Comparison of ENCODE assay signal across 28 mouse cellular contexts in the genomic region with DNA sequence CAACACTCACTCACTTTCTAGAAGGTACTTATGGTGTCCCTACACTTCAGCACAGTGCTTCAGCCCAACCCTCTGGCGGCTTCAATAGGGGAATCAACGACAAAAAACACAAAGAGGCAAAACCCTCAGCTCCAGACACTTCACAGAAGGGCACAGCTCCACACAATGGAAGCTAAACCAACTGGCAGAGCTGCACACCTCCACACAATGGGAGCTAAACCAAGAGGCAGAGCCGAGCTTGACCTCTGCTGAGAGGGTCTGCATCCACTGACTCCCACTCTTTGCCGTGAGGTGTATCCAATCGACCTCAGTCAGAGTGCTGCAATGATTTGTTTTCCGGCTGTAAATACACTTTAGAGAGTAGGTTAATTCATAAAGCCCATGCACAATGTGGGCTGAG. TPM values are rescaled to one million over a fixed set of nuclear protein-coding genes. Genes with fewer than 3 reads are reported as not detected.
DNase-seq lines count a peak whose midpoint lies in the region; ATAC-seq lines count a peak whose summit lies in the region.
"Had no signal": no experiment of that assay in that cellular context is flagged by ENCODE, and none has a peak within 500 bp of the region (broad histone marks: within the 10 kb centered on the region; RNA-seq: fewer than 3 reads in every experiment).

No protein-coding gene starts in this region.

- H3K4me2 ChIP-seq in neural tube, embryonic 12.5 days (replicated peaks): no peak overlapping the region
- no peak overlapping the region for H3K4me2 ChIP-seq in neural tube, embryonic 15.5 days
- no peak overlapping the region for H3K4me2 ChIP-seq in embryonic facial prominence, embryonic 11.5 days (ENCODE audit: low read depth, low read length)
- H3K4me2 ChIP-seq in midbrain, embryonic 16.5 days (ENCODE audit: low read length): no peak overlapping the region
- H3K4me2 ChIP-seq: embryonic facial prominence, embryonic 13.5 days; heart, embryonic 15.5 days; hindbrain, embryonic 13.5 days; limb, embryonic 15.5 days; liver, embryonic 15.5 days; neural tube, embryonic 13.5 days had no signal

- no peaks in the 10 kb centered on the region for H3K4me1 ChIP-seq in neural tube, embryonic 12.5 days
- H3K4me1 ChIP-seq in neural tube, embryonic 15.5 days: peaks cover 5% of the 10 kb centered on the region; the same call in 1 of the 2 replicates
- no peaks in the 10 kb centered on the region; the same call in 1 of the 2 replicates for H3K4me1 ChIP-seq in embryonic facial prominence, embryonic 11.5 days (ENCODE audit: control insufficient read depth, insufficient read depth, low read length)
- H3K4me1 ChIP-seq in midbrain, embryonic 16.5 days (ENCODE audit: control insufficient read depth, insufficient read depth, low read length): no peaks in the 10 kb centered on the region
- H3K4me1 ChIP-seq: liver, embryonic 15.5 days had no signal

- 0 out of 2 replicates have a peak, but pooled peaks have one; percentile 25 for ATAC-seq in neural tube, embryonic 12.5 days (ENCODE audit: low FRiP score, low read depth)
- no peak for ATAC-seq in neural tube, embryonic 15.5 days (ENCODE audit: low FRiP score)
- peak; percentile 60; the same call in 1 of the 2 replicates for ATAC-seq in embryonic facial prominence, embryonic 11.5 days (replicated peaks; ENCODE audit: insufficient number of reproducible peaks, low FRiP score, low TSS enrichment, low read depth)
- ATAC-seq in midbrain, embryonic 16.5 days: peak; percentile 42; the same call in 1 of the 2 replicates
- ATAC-seq: intestine, embryonic 16.5 days had no signal

- no peak overlapping the region for H3K4me3 ChIP-seq in neural tube, embryonic 12.5 days
- H3K4me3 ChIP-seq in neural tube, embryonic 15.5 days (replicated peaks): no peak overlapping the region
- no peak overlapping the region for H3K4me3 ChIP-seq in embryonic facial prominence, embryonic 11.5 days (ENCODE audit: low read depth, low read length)
- no peak overlapping the region for H3K4me3 ChIP-seq in midbrain, embryonic 16.5 days (ENCODE audit: low read depth, low read length)
- H3K4me3 ChIP-seq: embryonic facial prominence, embryonic 13.5 days; heart, adult 2 months; heart, embryonic 15.5 days; hindbrain, embryonic 13.5 days; limb, embryonic 15.5 days; liver, embryonic 15.5 days; neural tube, embryonic 13.5 days had no signal

- no peak overlapping the region for H3K9ac ChIP-seq in neural tube, embryonic 12.5 days
- no peak overlapping the region for H3K9ac ChIP-seq in neural tube, embryonic 15.5 days (replicated peaks)
- no peak overlapping the region for H3K9ac ChIP-seq in embryonic facial prominence, embryonic 11.5 days (replicated peaks; ENCODE audit: low read length)
- H3K9ac ChIP-seq in midbrain, embryonic 16.5 days (ENCODE audit: low read depth, low read length): no peak overlapping the region
- H3K9ac ChIP-seq: embryonic facial prominence, embryonic 13.5 days; heart, embryonic 15.5 days; hindbrain, embryonic 13.5 days; limb, embryonic 15.5 days; liver, embryonic 15.5 days; neural tube, embryonic 13.5 days had no signal

- H3K9me3 ChIP-seq in neural tube, embryonic 12.5 days: no peaks in the 10 kb centered on the region
- no peaks in the 10 kb centered on the region for H3K9me3 ChIP-seq in neural tube, embryonic 15.5 days (replicated peaks)
- H3K9me3 ChIP-seq in embryonic facial prominence, embryonic 11.5 days (replicated peaks; ENCODE audit: control insufficient read depth, low read length): no peaks in the 10 kb centered on the region
- no peaks in the 10 kb centered on the region for H3K9me3 ChIP-seq in midbrain, embryonic 16.5 days (replicated peaks; ENCODE audit: control insufficient read depth, low read length, poor library complexity, severe bottlenecking)
- H3K9me3 ChIP-seq: embryonic facial prominence, embryonic 13.5 days; heart, embryonic 15.5 days; hindbrain, embryonic 13.5 days; limb, embryonic 15.5 days; liver, embryonic 15.5 days; neural tube, embryonic 13.5 days had no signal

- no peak overlapping the region for H3K27ac ChIP-seq in neural tube, embryonic 12.5 days
- H3K27ac ChIP-seq in neural tube, embryonic 15.5 days (replicated peaks): no peak overlapping the region
- no peak overlapping the region for H3K27ac ChIP-seq in embryonic facial prominence, embryonic 11.5 days (replicated peaks; ENCODE audit: low read depth, low read length)
- no peak overlapping the region for H3K27ac ChIP-seq in midbrain, embryonic 16.5 days (ENCODE audit: low read length)
- H3K27ac ChIP-seq: embryonic facial prominence, embryonic 13.5 days; heart, adult 2 months; heart, embryonic 15.5 days; hindbrain, embryonic 13.5 days; limb, embryonic 15.5 days; liver, embryonic 15.5 days; macrophage; neural tube, embryonic 13.5 days had no signal

- peak; percentile 70 for DNase-seq in heart, adult 11 months
- DNase-seq in heart, postnatal 14 days: no peak
- DNase-seq in embryonic facial prominence, embryonic 11.5 days (ENCODE audit: low spot score): no peak
- no peak for DNase-seq in spleen, postnatal 10 days (ENCODE audit: low spot score in 2 of 2)
- DNase-seq in kidney, postnatal 4 days: no peak
- DNase-seq: adrenal gland, postnatal 36 days; cerebellum, adult 18-20 months; cerebellum, postnatal 25 days; gastrocnemius, postnatal 14 days; heart, adult 2 months; layer of hippocampus, postnatal 36 days had no signal

- H3K27me3 ChIP-seq in neural tube, embryonic 12.5 days (replicated peaks): no peaks in the 10 kb centered on the region
- no peaks in the 10 kb centered on the region for H3K27me3 ChIP-seq in neural tube, embryonic 15.5 days (replicated peaks)
- H3K27me3 ChIP-seq in embryonic facial prominence, embryonic 11.5 days (ENCODE audit: control insufficient read depth, insufficient read depth, low read length): no peaks in the 10 kb centered on the region
- no peaks in the 10 kb centered on the region for H3K27me3 ChIP-seq in midbrain, embryonic 16.5 days (ENCODE audit: control insufficient read depth, insufficient read depth, low read depth, low read length)
- H3K27me3 ChIP-seq: embryonic facial prominence, embryonic 13.5 days; heart, embryonic 15.5 days; limb, embryonic 15.5 days; liver, embryonic 15.5 days; neural tube, embryonic 13.5 days had no signal

- intact Hi-C loops in heart, postnatal 14 days (cut with DNase I): no loop called here

- H3K36me3 ChIP-seq in neural tube, embryonic 12.5 days: no peaks in the 10 kb centered on the region
- H3K36me3 ChIP-seq in neural tube, embryonic 15.5 days: no peaks in the 10 kb centered on the region
- no peaks in the 10 kb centered on the region for H3K36me3 ChIP-seq in embryonic facial prominence, embryonic 11.5 days (replicated peaks; ENCODE audit: control insufficient read depth, insufficient read depth, low read depth, low read length)
- H3K36me3 ChIP-seq in midbrain, embryonic 16.5 days (ENCODE audit: control insufficient read depth, insufficient read depth, low read length): no peaks in the 10 kb centered on the region
- H3K36me3 ChIP-seq: embryonic facial prominence, embryonic 13.5 days; G1E; heart, embryonic 15.5 days; hindbrain, embryonic 13.5 days; limb, embryonic 15.5 days; liver, embryonic 15.5 days; neural tube, embryonic 13.5 days had no signal

- WGBS in neural tube, embryonic 12.5 days: 23% methylated on average over 6 of the region's 6 CpGs
- WGBS in neural tube, embryonic 15.5 days: 19% methylated on average over 6 of the region's 6 CpGs
- 57% methylated on average over 6 of the region's 6 CpGs for WGBS in embryonic facial prominence, embryonic 11.5 days
- WGBS in midbrain, embryonic 16.5 days: 10% methylated on average over 6 of the region's 6 CpGs

RNA-seq across cellular contexts. Expression of a gene that starts 16.9 kb away (rescaled TPM):
- not detected for total RNA-seq in heart, postnatal 14 days (2021)
- polyA plus RNA-seq in neural tube, embryonic 12.5 days (2016; fragmentation: Nextera tagmentation; extraction: Ambion mirVana): not detected in 2 replicates
- not detected in 2 replicates for polyA plus RNA-seq in neural tube, embryonic 15.5 days (2015; fragmentation: Nextera tagmentation; extraction: Ambion mirVana)
- not detected in 2 replicates for polyA plus RNA-seq in embryonic facial prominence, embryonic 11.5 days (2014; fragmentation: Nextera tagmentation; extraction: Ambion mirVana)
- polyA plus RNA-seq in midbrain, embryonic 16.5 days (2015; fragmentation: Nextera tagmentation; extraction: Ambion mirVana): not detected in 2 replicates
- total RNA-seq: adrenal gland, postnatal 36 days; G1E; gastrocnemius, postnatal 14 days; heart, adult 2 months; layer of hippocampus, postnatal 36 days; left cerebral cortex, postnatal 14 days had no signal
- polyA plus RNA-seq: C2C12; embryonic facial prominence, embryonic 13.5 days; G1E; heart, adult 2 months; heart, embryonic 15.5 days; hindbrain, embryonic 13.5 days; intestine, embryonic 16.5 days; kidney, embryonic 16.5 days; limb, embryonic 15.5 days; liver, embryonic 15.5 days; lung, embryonic 16.5 days; macrophage; neural tube, embryonic 13.5 days; small intestine, adult 2 months had no signal

RNA-seq across cellular contexts. Expression of a gene that starts 23.2 kb away (rescaled TPM):
- under 1 TPM; 0.72 to 0.73 TPM for total RNA-seq in heart, postnatal 14 days (2021)
- 0.53 and 0.54 TPM in 2 replicates for polyA plus RNA-seq in neural tube, embryonic 12.5 days (2016; fragmentation: Nextera tagmentation; extraction: Ambion mirVana)
- 0.68 and 1.0 TPM in 2 replicates for polyA plus RNA-seq in neural tube, embryonic 15.5 days (2015; fragmentation: Nextera tagmentation; extraction: Ambion mirVana)
- 3.3 and 3.9 TPM in 2 replicates for polyA plus RNA-seq in embryonic facial prominence, embryonic 11.5 days (2014; fragmentation: Nextera tagmentation; extraction: Ambion mirVana)
- polyA plus RNA-seq in midbrain, embryonic 16.5 days (2015; fragmentation: Nextera tagmentation; extraction: Ambion mirVana): 0.20 and 0.26 TPM in 2 replicates
- polyA plus RNA-seq: C2C12, G1E, macrophage had no signal
